Mouse (Mus musculus) MEL (cell line): ENCODE measurements around the gene Purb. TPM values are rescaled to one million over a fixed set of nuclear protein-coding genes. Genes with fewer than 3 reads are reported as not detected.

Source experiments
- DNase-seq: peaks from one replicate; pipeline ENCODE4 v3.0.0; 2011; ENCODE audit warnings: low read depth, low spot score
- H3K27ac ChIP-seq: 2 replicates; pipeline ENCODE4 v1.5.1; 2012; ENCODE audit warnings: low read depth, mild to moderate bottlenecking, control low read depth, low read length, moderate library complexity; ENCODE audit not compliant: control insufficient read depth
- H3K27me3 ChIP-seq, 2 experiments: fragments of 150-350 bp in 1 of 2; sonication (generic) in 1 of 2; 2 replicates each; pipeline ENCODE4 v1.6.1; 2012; ENCODE audit warnings: low read length in 2 of 2, mild to moderate bottlenecking in 2 of 2, improper control_type of control experiment in 1 of 2, moderate library complexity in 1 of 2; ENCODE audit not compliant: insufficient read depth in 2 of 2, control insufficient read depth in 1 of 2
- H3K36me3 ChIP-seq, 2 experiments: 2 replicates each; pipeline ENCODE4 v1.6.1; 2012 to 2014; ENCODE audit warnings: low read length in 2 of 2, improper control_type of control experiment in 1 of 2, inconsistent platforms in 1 of 2, mild to moderate bottlenecking in 1 of 2; ENCODE audit not compliant: insufficient read depth in 2 of 2, control insufficient read depth in 1 of 2
- H3K4me1 ChIP-seq, 2 experiments: fragments of 150-350 bp in 1 of 2; sonication (generic) in 1 of 2; 2 replicates each; pipeline ENCODE4 v1.6.1; 2012; ENCODE audit warnings: low read length in 2 of 2, improper control_type of control experiment in 1 of 2, mild to moderate bottlenecking in 1 of 2; ENCODE audit not compliant: insufficient read depth in 2 of 2, control insufficient read depth in 1 of 2
- H3K4me3 ChIP-seq, 2 experiments: fragments of 150-350 bp in 1 of 2; sonication (generic) in 1 of 2; 2 replicates each; pipeline ENCODE4 v1.5.1; 2012; ENCODE audit warnings: low read depth in 2 of 2, low read length in 2 of 2, mild to moderate bottlenecking in 2 of 2, moderate library complexity in 2 of 2, control low read depth in 1 of 2, improper control_type of control experiment in 1 of 2; ENCODE audit not compliant: control insufficient read depth in 1 of 2, insufficient read depth in 1 of 2
- H3K79me2 ChIP-seq: 2 replicates; pipeline ENCODE4 v1.6.1; 2012; ENCODE audit warnings: mild to moderate bottlenecking, low read length, moderate library complexity; ENCODE audit not compliant: control insufficient read depth, poor library complexity, insufficient read depth
- H3K9ac ChIP-seq: 2 replicates; pipeline ENCODE4 v1.6.1; 2012; ENCODE audit warnings: low read depth, mild to moderate bottlenecking, control low read depth, low read length, moderate library complexity; ENCODE audit not compliant: control insufficient read depth, poor library complexity, severe bottlenecking
- H3K9me3 ChIP-seq: fragments of 150-350 bp; sonication (generic); replicated peaks from 2 replicates; pipeline ENCODE4 v1.6.1; 2012; ENCODE audit warnings: mild to moderate bottlenecking, low read length, improper control_type of control experiment, moderate library complexity; ENCODE audit not compliant: insufficient read depth
- CHD1 ChIP-seq: IDR thresholded peaks from 2 replicates; pipeline ENCODE4 v1.6.1; 2012; ENCODE audit warnings: low read depth, mild to moderate bottlenecking, inconsistent platforms, low read length, improper control_type of control experiment
- CHD2 ChIP-seq: IDR thresholded peaks from 2 replicates; pipeline ENCODE4 v1.6.1; 2011; ENCODE audit warnings: low read length, improper control_type of control experiment
- ELF1 ChIP-seq: IDR thresholded peaks from 2 replicates; pipeline ENCODE4 v1.6.1; 2014; ENCODE audit warnings: low read depth, mild to moderate bottlenecking, inconsistent platforms, low read length, improper control_type of control experiment, moderate library complexity
- EP300 ChIP-seq, 2 experiments: IDR thresholded peaks; 2 replicates each; pipeline ENCODE4 v1.6.1; 2011; ENCODE audit warnings: improper control_type of control experiment in 2 of 2, low read length in 2 of 2, low read depth in 1 of 2, mild to moderate bottlenecking in 1 of 2
- ETS1 ChIP-seq: IDR thresholded peaks from 2 replicates; pipeline ENCODE4 v1.6.1; 2012; ENCODE audit warnings: low read depth, mild to moderate bottlenecking, inconsistent platforms, low read length, improper control_type of control experiment, moderate library complexity
- GATA1 ChIP-seq: IDR thresholded peaks from 2 replicates; pipeline ENCODE4 v1.6.1; 2011; ENCODE audit warnings: low read depth, low read length, improper control_type of control experiment
- MAFK ChIP-seq: IDR thresholded peaks from 2 replicates; pipeline ENCODE4 v1.6.1; 2011; ENCODE audit warnings: low read depth, mild to moderate bottlenecking, low read length, improper control_type of control experiment, borderline replicate concordance
- MAX ChIP-seq: IDR thresholded peaks from 2 replicates; pipeline ENCODE4 v1.6.1; 2011; ENCODE audit warnings: low read length, improper control_type of control experiment
- MEF2A ChIP-seq: IDR thresholded peaks from 2 replicates; pipeline ENCODE4 v1.6.1; 2014; ENCODE audit warnings: low read depth, mild to moderate bottlenecking, inconsistent platforms, low read length, improper control_type of control experiment; ENCODE audit not compliant: poor library complexity, insufficient replicate concordance, severe bottlenecking; ENCODE audit errors: extremely low read depth
- MYC ChIP-seq: IDR thresholded peaks from 2 replicates; pipeline ENCODE4 v1.6.1; 2011; ENCODE audit warnings: low read depth, mild to moderate bottlenecking, low read length, improper control_type of control experiment, moderate library complexity
- NELFE ChIP-seq: IDR thresholded peaks from 2 replicates; pipeline ENCODE4 v1.6.1; 2011; ENCODE audit warnings: low read depth, low read length, improper control_type of control experiment
- POLR2A ChIP-seq, 2 experiments: IDR thresholded peaks; 2 replicates each; pipeline ENCODE4 v1.6.1; 2011 to 2012; ENCODE audit warnings: low read length in 2 of 2, mild to moderate bottlenecking in 2 of 2, control low read depth in 1 of 2, improper control_type of control experiment in 1 of 2, low read depth in 1 of 2, moderate library complexity in 1 of 2; ENCODE audit not compliant: control insufficient read depth in 1 of 2, insufficient read depth in 1 of 2, poor library complexity in 1 of 2
- POLR2AphosphoS2 ChIP-seq: IDR thresholded peaks from 2 replicates; pipeline ENCODE4 v1.6.1; 2011; ENCODE audit warnings: low read length, improper control_type of control experiment
- POLR2AphosphoS5 ChIP-seq: IDR thresholded peaks from 2 replicates; pipeline ENCODE4 v1.6.1; 2012; ENCODE audit warnings: low read depth, borderline replicate concordance, mild to moderate bottlenecking, inconsistent platforms, low read length, moderate library complexity, mixed read lengths
- RCOR1 ChIP-seq: IDR thresholded peaks from 2 replicates; pipeline ENCODE4 v1.6.1; 2012; ENCODE audit warnings: low read depth, mild to moderate bottlenecking, inconsistent platforms, low read length, improper control_type of control experiment
- SMC3 ChIP-seq: IDR thresholded peaks from 2 replicates; pipeline ENCODE4 v1.6.1; 2011; ENCODE audit warnings: low read depth, low read length, improper control_type of control experiment
- TAL1 ChIP-seq: IDR thresholded peaks from 2 replicates; pipeline ENCODE4 v1.6.1; 2012; ENCODE audit warnings: mild to moderate bottlenecking, inconsistent platforms, low read length, moderate library complexity, mixed read lengths
- TBP ChIP-seq: IDR thresholded peaks from 2 replicates; pipeline ENCODE4 v1.8.0; 2011; ENCODE audit warnings: low read depth, low read length, improper control_type of control experiment
- TCF12 ChIP-seq: IDR thresholded peaks from 2 replicates; pipeline ENCODE4 v1.6.1; 2014; ENCODE audit warnings: low read depth, mild to moderate bottlenecking, inconsistent platforms, low read length, improper control_type of control experiment, moderate library complexity
- UBTF ChIP-seq: IDR thresholded peaks from 2 replicates; pipeline ENCODE4 v1.6.1; 2012; ENCODE audit warnings: low read depth, mild to moderate bottlenecking, inconsistent platforms, low read length, improper control_type of control experiment, moderate library complexity, borderline replicate concordance; ENCODE audit not compliant: insufficient read depth
- USF1 ChIP-seq: IDR thresholded peaks from 2 replicates; pipeline ENCODE4 v1.6.1; 2014; ENCODE audit warnings: low read depth, mild to moderate bottlenecking, inconsistent platforms, low read length, improper control_type of control experiment, moderate library complexity
- polyA plus RNA-seq, 2 experiments: library from polyadenylated mRNA; stranded (reverse) in 1 of 2; unstranded in 1 of 2; fragments of >175 nt in 1 of 2; fragments of >200 nt in 1 of 2; gene quantifications; 2 replicates each; pipeline versions ENCODE4 v1.2.1 to v1.2.4; 2012; ENCODE audit warnings: low replicate concordance in 2 of 2, low read depth in 1 of 2; ENCODE audit not compliant: insufficient read length in 2 of 2, insufficient read depth in 1 of 2, missing spikeins in 1 of 2
- total RNA-seq: library from RNA; depleted of rRNA; stranded (reverse); fragments of 300-350 nt; gene quantifications from 2 replicates; pipeline ENCODE4 v1.2.3, GENCODE M21; 2012

Purb gene
- total and polyA plus RNA-seq, 3 experiments = 23.1 to 33.9 (median 32.7) TPM

DNA sequence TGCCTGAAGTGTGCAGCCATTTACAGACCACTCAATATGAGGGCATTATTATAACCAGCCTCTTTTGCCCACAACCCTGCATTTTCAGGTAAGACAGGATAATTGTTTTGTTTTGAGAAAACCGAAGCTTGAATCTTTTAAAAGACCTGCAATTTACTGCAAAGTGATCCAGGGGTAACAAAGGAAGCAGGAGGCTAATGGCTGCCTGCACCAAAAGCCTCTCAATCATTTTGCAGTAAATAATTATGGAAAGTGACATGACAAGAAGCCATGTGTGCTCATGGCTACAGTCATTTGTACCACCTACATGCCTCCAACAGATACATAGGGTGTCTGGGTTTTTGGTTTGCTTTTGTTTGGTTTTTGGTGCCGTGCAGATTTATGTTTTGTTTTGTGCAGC, 4.7 kb downstream of the Purb start:
- no peaks in the 10 kb centered on the region for H3K9me3 ChIP-seq
- H3K79me2 ChIP-seq = peaks cover 61% of the 10 kb centered on the region
- no peaks in the 10 kb centered on the region for H3K27me3 ChIP-seq
- H3K27ac ChIP-seq = no peak overlapping the region
- no peak for DNase-seq
- H3K4me1 ChIP-seq = peaks cover 16 to 26% of the 10 kb centered on the region in 2 experiments; a peak in 3 of 4 replicates
- peaks cover 6 to 40% of the 10 kb centered on the region in 2 experiments; a peak in 3 of 4 replicates for H3K36me3 ChIP-seq
- H3K9ac ChIP-seq = peak overlapping the region; percentile 3
- TF ChIP-seq POLR2AphosphoS5 = no peak
- TF ChIP-seq MYC = no peak
- no peak for TF ChIP-seq TCF12
- no peak for TF ChIP-seq ETS1
- TF ChIP-seq GATA1 = no peak
- no peak for TF ChIP-seq EP300 (IDR thresholded peaks at IDR 0.05; ENCODE audit: low read depth in 1 of 2, low read length in 2 of 2)
- no peak for TF ChIP-seq RCOR1
- no peak for TF ChIP-seq MEF2A
- no peak for TF ChIP-seq UBTF
- no peak for TF ChIP-seq TBP
- TF ChIP-seq SMC3 = no peak
- TF ChIP-seq NELFE = no peak
- TF ChIP-seq MAX = no peak
- no peak for TF ChIP-seq MAFK
- H3K4me3 ChIP-seq = peak overlapping the region; percentile 10 to 76

DNA sequence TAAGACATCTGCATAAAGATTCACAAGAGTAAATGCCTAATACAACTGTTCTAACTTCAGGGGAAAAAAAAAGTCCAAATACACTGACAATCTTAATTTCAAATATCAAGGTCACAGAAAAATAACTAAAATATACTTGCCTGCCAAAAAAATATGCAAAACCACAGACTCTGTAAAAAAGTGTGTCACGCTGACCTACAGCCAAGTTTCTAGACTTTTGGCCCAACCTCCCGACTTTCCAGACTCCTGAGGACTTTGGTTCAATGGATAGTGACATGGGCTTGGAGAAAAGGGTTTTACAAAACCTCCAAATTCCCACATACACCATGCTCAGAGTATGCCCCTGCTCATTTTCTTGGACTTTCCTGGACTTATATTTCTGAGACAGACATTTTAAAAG, 7.2 kb downstream of the Purb start:
- Histone ChIP-seq H3K4me3 (no peak overlapping the region), H3K9me3 (no peaks in the 10 kb centered on the region), H3K4me1 (peaks cover 17 to 26% of the 10 kb centered on the region in 2 experiments), H3K9ac (no peak overlapping the region), H3K27me3 (no peaks in the 10 kb centered on the region), H3K79me2 (peaks cover 39% of the 10 kb centered on the region), H3K36me3 (peaks cover 6 to 34% of the 10 kb centered on the region in 2 experiments; a peak in 3 of 4 replicates), H3K27ac (no peak overlapping the region)
- TF ChIP-seq MAX (no peak), MYC (no peak), ELF1 (no peak), RCOR1 (no peak), EP300 (IDR thresholded peaks at IDR 0.05; ENCODE audit: low read depth in 1 of 2, low read length in 2 of 2) (no peak), POLR2A (IDR thresholded peaks at IDR 0.05; ENCODE audit: control insufficient read depth in 1 of 2, insufficient read depth in 1 of 2, low read depth in 1 of 2, low read length in 2 of 2, poor library complexity in 1 of 2) (no peak), USF1 (no peak), POLR2AphosphoS2 (no peak), CHD2 (no peak), TAL1 (no peak), CHD1 (no peak)
- no peak for DNase-seq
